Mouse (Mus musculus): ENCODE measurements around the gene Olfr1370. TPM values are rescaled to one million over a fixed set of nuclear protein-coding genes. Genes with fewer than 3 reads are reported as not detected.

Olfr1370 gene
- polyA plus RNA-seq, 1 experiment from 2014 or later: not detected

DNA sequence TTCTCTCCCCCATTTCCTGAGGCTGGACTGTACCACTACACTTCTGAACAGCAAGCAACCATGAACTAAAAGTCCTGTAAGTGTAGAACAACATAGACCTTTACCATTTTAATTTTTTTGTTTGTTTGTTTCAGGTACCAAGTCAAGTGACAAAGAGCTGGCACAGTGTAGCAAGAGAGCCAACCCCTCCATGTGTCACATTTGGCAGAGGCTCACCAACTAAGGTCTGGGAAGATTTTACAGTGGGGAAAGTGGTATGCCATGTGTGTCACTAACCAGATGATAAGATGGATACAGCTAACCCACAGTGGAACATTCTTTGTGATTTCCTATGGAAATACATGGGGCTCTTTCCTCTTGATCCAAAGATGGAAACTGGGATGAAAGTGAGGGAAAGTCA, 38.8 kb downstream of the Olfr1370 start:
- no peak overlapping the region for H3K27ac ChIP-seq (replicated peaks; ENCODE audit: low read depth, low read length)

DNA sequence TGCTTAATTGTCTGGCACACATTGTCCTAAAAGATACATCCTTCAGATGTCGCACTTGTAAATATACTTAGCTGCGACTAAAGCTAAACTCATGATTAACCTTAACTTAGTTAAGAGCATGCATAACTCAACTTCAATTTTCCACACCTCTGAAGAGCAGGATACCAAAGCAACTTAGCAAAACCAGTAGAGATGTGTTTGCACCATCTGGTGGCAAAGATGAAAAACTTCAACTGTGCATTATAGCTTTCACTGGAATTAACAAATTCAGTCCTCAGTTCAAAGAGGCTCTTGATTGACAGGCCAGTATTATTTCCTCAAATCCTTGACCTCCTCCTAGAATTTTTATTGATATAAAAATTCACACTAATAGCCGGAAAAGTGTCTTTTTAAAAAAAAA, 39.7 kb downstream of the Olfr1370 start:
- no peak overlapping the region for H3K27ac ChIP-seq (replicated peaks; ENCODE audit: low read depth, low read length)
- H3K9me3 ChIP-seq (ENCODE audit: control insufficient read depth, low read length): no peaks in the 10 kb centered on the region
- no peaks in the 10 kb centered on the region for H3K27me3 ChIP-seq (ENCODE audit: control insufficient read depth, insufficient read depth, low read length)
- WGBS: 81% methylated on average over 3 of the region's 3 CpGs
- no peak overlapping the region for H3K4me2 ChIP-seq (ENCODE audit: low read depth, severe bottlenecking)
- H3K36me3 ChIP-seq (ENCODE audit: control insufficient read depth, insufficient read depth, low read length): no peaks in the 10 kb centered on the region
- H3K4me1 ChIP-seq (ENCODE audit: control insufficient read depth, insufficient read depth, low read length): no peaks in the 10 kb centered on the region
- DNase-seq (ENCODE audit: low spot score) (no peak), ATAC-seq (ENCODE audit: insufficient number of reproducible peaks, low FRiP score, low TSS enrichment, low read depth) (no peak)
- H3K4me3 ChIP-seq (ENCODE audit: low read depth, low read length): no peak overlapping the region
- H3K9ac ChIP-seq (ENCODE audit: low read length): no peak overlapping the region

More for the DNA sequence above, 38.8 kb downstream of the Olfr1370 start:
- no peaks in the 10 kb centered on the region for H3K27me3 ChIP-seq (ENCODE audit: control insufficient read depth, insufficient read depth, low read length)
- ATAC-seq (ENCODE audit: insufficient number of reproducible peaks, low FRiP score, low TSS enrichment, low read depth): no peak
- H3K36me3 ChIP-seq (ENCODE audit: control insufficient read depth, insufficient read depth, low read length): no peaks in the 10 kb centered on the region
- DNase-seq (ENCODE audit: low spot score): no peak
- H3K9ac ChIP-seq (ENCODE audit: low read length): no peak overlapping the region
- H3K4me1 ChIP-seq (ENCODE audit: control insufficient read depth, insufficient read depth, low read length): no peaks in the 10 kb centered on the region
- H3K4me2 ChIP-seq (ENCODE audit: low read depth, severe bottlenecking): no peak overlapping the region
- no peaks in the 10 kb centered on the region for H3K9me3 ChIP-seq (ENCODE audit: control insufficient read depth, low read length)
- no peak overlapping the region for H3K4me3 ChIP-seq (ENCODE audit: low read depth, low read length)

DNA sequence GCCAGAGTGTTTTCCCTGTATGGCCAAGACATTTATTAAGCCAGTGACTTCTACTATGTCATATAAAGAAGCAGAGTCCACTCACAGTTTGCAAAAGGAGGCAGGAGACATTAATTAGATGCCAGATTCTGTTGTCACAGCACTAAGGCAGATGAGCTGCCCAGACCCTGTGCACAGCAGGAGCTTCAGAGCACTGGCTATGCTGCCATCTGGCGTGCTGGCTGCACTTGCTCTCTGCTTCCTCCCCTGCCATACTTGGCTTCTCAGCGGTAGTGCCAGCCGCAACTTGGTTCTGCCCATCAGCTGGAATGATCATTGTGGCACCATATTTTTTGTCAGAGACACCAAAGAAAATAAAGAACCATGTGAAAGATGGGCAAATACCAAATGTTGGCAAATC, 41.6 kb downstream of the Olfr1370 start:
- H3K27me3 ChIP-seq (ENCODE audit: control insufficient read depth, insufficient read depth, low read length): no peaks in the 10 kb centered on the region
- H3K36me3 ChIP-seq (ENCODE audit: control insufficient read depth, insufficient read depth, low read length): no peaks in the 10 kb centered on the region
- ATAC-seq (ENCODE audit: insufficient number of reproducible peaks, low FRiP score, low TSS enrichment, low read depth): no peak
- no peaks in the 10 kb centered on the region for H3K9me3 ChIP-seq (ENCODE audit: control insufficient read depth, low read length)
- no peak overlapping the region for H3K27ac ChIP-seq (replicated peaks; ENCODE audit: low read depth, low read length)
- no peak overlapping the region for H3K9ac ChIP-seq (ENCODE audit: low read length)
- no peak for DNase-seq (ENCODE audit: low spot score)
- no peak overlapping the region for H3K4me3 ChIP-seq (ENCODE audit: low read depth, low read length)
- H3K4me1 ChIP-seq (ENCODE audit: control insufficient read depth, insufficient read depth, low read length): no peaks in the 10 kb centered on the region
- 66% methylated on average over 3 of the region's 3 CpGs for WGBS
- H3K4me2 ChIP-seq (ENCODE audit: low read depth, severe bottlenecking): no peak overlapping the region

DNA sequence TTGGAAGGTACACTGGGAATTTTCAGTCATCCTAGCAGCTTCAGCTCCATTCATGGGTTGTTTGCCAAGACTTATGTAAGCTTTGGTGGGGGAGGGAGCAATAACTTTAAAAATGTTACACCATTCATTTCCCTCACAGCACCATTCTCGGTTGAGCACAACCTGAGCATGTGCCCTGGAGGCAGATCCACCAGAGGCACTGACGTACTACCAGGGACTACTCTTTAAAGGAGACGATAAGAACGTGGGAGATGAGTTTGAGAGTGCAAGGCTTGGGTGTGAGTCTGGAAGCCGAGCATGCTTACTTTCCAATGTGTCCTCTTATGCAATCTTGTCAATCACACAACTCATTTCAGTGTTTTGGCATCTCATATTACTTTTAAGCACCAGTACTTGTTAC, 49.9 kb downstream of the Olfr1370 start:
- Histone ChIP-seq H3K4me1 (ENCODE audit: control insufficient read depth, insufficient read depth, low read length) (no peaks in the 10 kb centered on the region), H3K36me3 (ENCODE audit: control insufficient read depth, insufficient read depth, low read length) (no peaks in the 10 kb centered on the region), H3K9me3 (ENCODE audit: control insufficient read depth, low read length) (no peaks in the 10 kb centered on the region), H3K27me3 (ENCODE audit: control insufficient read depth, insufficient read depth, low read length) (no peaks in the 10 kb centered on the region), H3K4me3 (ENCODE audit: low read depth, low read length) (no peak overlapping the region), H3K27ac (replicated peaks; ENCODE audit: low read depth, low read length) (no peak overlapping the region), H3K4me2 (ENCODE audit: low read depth, severe bottlenecking) (no peak overlapping the region), H3K9ac (ENCODE audit: low read length) (no peak overlapping the region)
- WGBS: 81% methylated on average over 5 of the region's 5 CpGs
- no peak for ATAC-seq (ENCODE audit: insufficient number of reproducible peaks, low FRiP score, low TSS enrichment, low read depth)
- DNase-seq (ENCODE audit: low spot score): no peak

Other genes starting within 250 kb of the Olfr1370 start
- not detected in 2 replicates for gene Olfr1369-ps1, start 36.5 kb upstream of the Olfr1370 start, polyA plus RNA-seq (2014; fragmentation: Nextera tagmentation; extraction: Ambion mirVana)
- not detected in 2 replicates for gene Olfr263, start 54.7 kb upstream of the Olfr1370 start, polyA plus RNA-seq (2014; fragmentation: Nextera tagmentation; extraction: Ambion mirVana)
- gene Olfr1368, start 70.9 kb upstream of the Olfr1370 start, polyA plus RNA-seq (2014; fragmentation: Nextera tagmentation; extraction: Ambion mirVana): not detected in 2 replicates
- gene Trim27, start 104.5 kb upstream of the Olfr1370 start, polyA plus RNA-seq (2014; fragmentation: Nextera tagmentation; extraction: Ambion mirVana): 183 and 190 TPM in 2 replicates
- gene Gpx5, start 217.8 kb upstream of the Olfr1370 start, polyA plus RNA-seq (2014; fragmentation: Nextera tagmentation; extraction: Ambion mirVana): not detected in 2 replicates
- gene Gpx6, start 237.2 kb upstream of the Olfr1370 start, polyA plus RNA-seq (2014; fragmentation: Nextera tagmentation; extraction: Ambion mirVana): 0.51 and 0.88 TPM in 2 replicates

Measured in limb, embryonic 11.5 days (tissue).